Mouse (Mus musculus) urinary bladder, postnatal 14 days (tissue): ENCODE measurements around the gene Olfr411.

Source experiments
- DNase-seq: peaks from one replicate; pipeline ENCODE4 v3.0.0; 2021; ENCODE audit warnings: low spot score

The Olfr411 gene

DNA sequence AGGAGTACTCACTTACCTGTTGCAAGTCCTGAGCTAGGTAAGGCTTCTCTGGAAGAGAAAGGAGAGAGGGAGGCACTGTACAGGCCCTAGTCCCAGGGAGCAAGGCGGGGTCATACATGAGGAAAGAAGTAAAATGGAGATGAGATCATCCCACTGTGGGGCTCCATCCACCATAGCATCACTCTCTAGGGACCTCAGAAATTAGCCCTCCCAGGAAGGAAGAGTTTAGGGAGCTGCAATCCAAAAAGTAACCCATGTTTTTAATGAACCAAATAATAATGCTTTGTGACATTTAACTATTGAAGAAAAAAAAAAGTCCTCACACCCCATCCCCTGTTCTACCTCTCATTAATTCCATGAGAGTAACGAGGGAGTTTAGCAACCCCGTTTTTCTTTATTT, at the start of gene Olfr411:
Olfr411 (minus strand) TSS at position 101 of the 400 bp plus-strand sequence.
- no peak for DNase-seq

- no peak for DNase-seq
Observed at GRCm38 (mm10) chr11:74402126-74402525, 49.7 kb upstream of the Olfr411 start.

- no peak for DNase-seq
Observed at GRCm38 (mm10) chr11:74395583-74395982, 43.1 kb upstream of the Olfr411 start.

DNA sequence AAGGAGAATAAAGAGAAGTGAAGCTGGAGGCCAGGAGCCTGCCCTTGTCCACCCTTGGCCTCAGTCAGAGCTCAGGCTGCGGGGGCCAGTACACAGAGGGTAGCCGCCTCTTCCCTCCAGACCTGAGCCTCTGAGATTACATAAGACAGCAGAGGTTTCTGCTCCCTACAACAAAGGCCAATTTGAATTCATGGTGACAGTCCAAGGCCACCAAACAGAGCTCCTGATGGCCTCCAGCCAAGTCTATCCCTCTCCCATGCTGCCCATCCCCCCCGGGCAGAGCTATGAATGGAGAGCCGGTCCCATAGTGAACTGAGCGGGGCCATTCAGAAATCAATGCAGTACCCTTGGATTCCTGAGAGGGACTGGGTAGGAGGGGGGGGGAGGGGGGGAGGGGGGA, 41.0 kb upstream of the Olfr411 start:
- DNase-seq = no peak

DNA sequence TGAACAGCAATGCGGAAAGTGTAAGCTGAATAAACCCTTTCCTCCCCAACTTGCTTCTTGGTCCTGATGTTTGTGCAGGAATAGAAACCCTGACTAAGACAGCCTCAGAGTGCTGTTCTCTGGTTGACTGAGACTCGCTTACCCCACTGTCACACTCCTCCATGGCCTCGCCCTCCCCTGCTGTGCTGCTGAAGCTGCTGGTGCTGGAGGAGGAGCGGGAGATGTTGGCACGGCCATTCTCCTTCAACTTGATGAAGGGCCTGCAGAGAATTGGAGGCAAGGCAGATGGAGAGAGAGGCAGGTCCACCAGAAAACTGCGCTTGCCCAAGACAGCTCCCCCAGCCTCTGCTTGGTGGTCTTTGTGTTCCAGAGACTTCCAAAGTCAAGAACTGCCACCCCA, 40.5 kb upstream of the Olfr411 start:
- no peak for DNase-seq

- DNase-seq = no peak
Observed at GRCm38 (mm10) chr11:74391899-74392298, 39.4 kb upstream of the Olfr411 start.

GRCm38 (mm10) chr11:74387203-74387602, 34.8 kb upstream of the Olfr411 start:
- DNase-seq = no peak

DNA sequence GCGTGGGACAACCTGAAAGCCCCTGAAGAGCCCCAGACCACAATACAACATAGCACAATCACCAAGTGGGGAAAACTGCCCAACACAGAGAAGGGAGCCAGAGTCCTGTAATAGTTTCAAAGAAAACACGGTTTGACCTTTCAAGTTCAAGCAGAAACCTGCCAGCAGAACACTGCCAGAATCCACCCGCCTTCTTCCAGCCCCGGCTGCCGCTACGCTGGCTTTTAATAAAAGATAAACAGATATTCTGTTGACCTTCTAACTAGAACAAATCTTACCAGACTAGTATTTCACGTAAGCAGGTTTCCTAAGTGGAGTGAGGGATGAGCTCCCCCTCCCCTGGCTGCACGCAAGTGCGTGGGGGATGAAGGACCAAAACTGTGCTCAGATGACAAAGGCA, 33.2 kb upstream of the Olfr411 start:
- DNase-seq = peak; percentile 54

GRCm38 (mm10) chr11:74379166-74379873, 26.9 kb upstream of the Olfr411 start:
- no peak for DNase-seq

GRCm38 (mm10) chr11:74376847-74377246, 24.4 kb upstream of the Olfr411 start:
- peak; percentile 52 for DNase-seq

DNA sequence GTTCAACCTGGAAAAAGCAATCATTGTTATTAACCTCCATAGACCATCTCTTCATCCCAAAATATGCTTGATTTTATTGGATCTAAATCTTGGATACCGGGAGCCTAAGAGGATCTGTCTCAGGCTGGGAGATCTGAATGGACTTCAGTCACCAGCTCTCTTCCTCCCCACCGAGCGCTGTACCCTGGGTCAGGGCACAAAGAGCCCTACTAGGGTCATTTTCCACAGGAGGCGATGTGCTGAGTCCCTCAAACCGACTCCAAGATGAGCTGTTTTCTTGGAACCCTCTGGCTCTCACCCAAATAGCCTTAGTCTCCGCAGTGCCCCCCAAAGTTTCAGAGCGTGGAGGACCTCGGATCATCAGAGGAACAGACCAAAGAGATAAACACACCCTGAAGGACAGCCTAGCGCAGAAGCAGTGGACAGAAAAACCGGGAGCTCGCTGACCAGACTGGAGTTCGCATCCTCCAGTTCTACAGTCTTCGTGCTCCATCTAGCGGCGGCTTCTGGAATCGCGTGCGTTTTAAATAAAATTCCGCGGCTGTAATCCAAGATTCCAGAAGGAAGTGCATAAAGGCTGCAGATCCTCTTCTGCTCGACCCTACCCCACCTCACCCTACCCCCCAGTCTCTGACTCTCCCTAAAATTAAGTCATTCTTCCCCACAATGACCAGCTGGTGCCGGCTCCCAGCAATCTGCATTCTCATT, 19.1 kb upstream of the Olfr411 start:
- peak; percentile 77 for DNase-seq

DNA sequence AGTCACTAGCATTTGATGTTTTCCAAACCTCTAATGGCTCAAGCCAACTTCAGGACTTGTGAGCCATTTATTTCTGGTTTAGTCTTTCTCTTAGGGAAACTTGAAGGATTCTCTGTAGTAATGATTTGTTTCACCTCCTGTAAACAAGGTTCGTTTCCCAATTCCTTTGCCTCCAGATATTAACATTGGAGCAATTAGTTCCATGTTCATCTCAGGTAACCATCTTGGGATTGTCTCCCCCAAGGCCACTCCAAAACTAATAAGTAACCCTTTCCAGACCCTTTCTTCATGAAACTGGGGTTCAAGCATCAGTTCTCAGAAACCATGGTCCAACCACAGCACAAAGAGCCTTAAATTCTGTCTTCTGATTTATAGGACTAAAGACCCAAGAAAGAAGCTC, 9.3 kb upstream of the Olfr411 start, which contains the start of gene Olfr412:
Olfr412 (plus strand) TSS at position 301 of the 400 bp plus-strand sequence.
- no peak for DNase-seq

DNA sequence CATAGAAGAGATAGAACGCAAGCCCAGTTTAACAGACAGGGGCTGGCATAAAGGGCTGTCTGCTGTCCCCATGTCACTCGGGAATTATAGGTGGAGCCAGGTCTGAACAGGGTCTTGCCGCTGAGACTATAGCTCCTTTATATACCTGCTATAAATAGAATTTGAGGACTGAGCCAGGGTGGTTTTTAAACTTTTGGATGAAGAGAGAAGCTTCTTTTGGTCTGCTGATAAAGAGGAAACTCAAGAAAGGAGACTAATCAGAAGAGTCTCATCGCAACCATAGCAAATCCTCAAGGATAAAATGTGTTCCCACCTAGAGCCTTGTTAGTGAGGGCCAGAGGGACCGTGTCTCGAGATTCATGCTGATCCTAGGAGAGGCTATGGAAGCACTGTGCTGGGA, 14.5 kb downstream of the Olfr411 start, which contains the start of gene Olfr410:
Olfr410 (minus strand) TSS at position 101 of the 400 bp plus-strand sequence.
- no peak for DNase-seq

DNA sequence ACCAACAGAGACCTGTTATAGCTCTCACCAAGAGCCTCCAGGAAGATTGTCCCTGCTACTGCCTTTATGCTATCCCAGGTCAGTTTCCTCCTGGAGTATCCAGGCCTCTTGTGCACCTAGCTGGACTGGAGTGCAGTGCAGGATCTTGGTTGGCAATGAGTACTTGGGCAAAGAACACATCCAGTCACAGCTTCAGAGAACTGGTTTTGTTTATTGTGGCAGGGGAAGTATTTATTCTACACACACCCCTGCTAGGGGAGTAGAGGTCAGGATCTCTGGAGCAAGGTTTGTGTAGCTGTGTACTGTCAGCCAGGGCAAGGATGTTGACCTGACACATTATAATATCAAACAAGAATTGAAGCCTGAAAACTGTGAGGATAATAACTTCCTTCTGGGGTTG, 23.7 kb downstream of the Olfr411 start:
- DNase-seq = no peak

DNA sequence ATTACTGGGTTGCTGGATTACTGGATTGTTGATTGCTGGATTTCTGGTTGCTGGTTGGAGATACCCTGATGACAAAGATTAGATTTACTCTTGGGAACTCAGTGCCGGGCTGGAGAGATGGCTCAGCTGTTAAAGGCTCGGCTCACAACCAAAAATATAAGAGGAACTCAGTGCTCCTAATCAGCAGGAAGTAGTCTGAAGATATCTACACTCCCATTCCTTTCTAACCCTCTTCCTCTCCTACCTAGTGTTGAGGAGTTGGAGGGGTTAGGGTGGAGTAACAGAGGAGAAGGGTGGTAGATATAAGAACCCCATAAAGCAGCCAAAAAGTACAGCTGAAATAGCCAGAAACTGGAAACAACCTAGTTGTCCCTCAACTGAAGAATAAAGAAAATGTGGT, 26.4 kb downstream of the Olfr411 start:
- DNase-seq = no peak
